1 mouse cellular context compared by ENCODE assay signal in the genomic region with DNA sequence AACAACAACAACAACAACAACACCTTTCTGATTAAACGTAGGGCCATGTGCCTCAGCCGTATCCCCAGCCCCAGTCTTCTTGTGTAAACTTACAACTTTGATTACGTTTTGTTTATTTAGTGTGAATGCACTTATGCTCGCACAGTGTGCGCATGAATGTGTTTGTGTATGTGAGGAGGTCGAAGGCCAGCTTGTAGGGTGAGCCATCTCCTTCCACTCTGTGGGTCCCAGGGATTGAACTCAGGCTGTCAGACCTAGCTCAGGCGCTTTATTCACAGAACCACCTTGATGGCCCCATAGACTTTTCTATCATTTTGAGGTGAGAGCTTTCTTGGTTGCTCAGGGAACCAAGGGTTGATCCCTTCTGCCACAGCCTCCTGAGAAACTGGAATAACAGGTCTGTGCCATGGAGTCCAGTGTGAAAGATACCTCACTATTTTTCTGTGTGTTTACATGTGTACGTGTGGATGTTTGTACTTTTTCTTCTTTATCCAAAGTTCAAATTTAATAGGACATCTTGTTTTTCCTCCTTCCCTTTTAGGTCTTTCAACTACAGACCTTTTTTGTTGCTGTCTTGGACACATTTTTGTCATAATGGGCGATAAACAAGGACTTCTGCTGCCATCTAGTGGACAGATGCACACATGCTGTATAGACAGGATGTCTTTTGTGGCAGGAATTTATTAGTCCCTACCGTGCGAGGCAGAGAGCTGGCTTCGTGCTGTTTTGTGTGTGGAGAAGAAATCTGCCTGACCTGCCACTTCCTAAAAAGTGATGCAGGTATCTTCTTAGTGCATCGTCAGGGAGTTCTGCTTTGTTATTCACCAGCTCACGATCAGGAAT.
TF ChIP-seq lines count a peak whose summit lies in the region.

No protein-coding gene starts in this region.

TF ChIP-seq in MEL, 35 proteins besides CTCF, POLR2A, EP300 and RAD21 (continued from another document):
- TF ChIP-seq TCF12 (IDR thresholded peaks at IDR 0.05; ENCODE audit: low read depth, low read length) (no peak), ZMIZ1 (IDR thresholded peaks at IDR 0.05; ENCODE audit: low read depth, low read length) (no peak), USF2 (IDR thresholded peaks at IDR 0.05; ENCODE audit: borderline replicate concordance in 1 of 2, insufficient read depth in 1 of 2, low read depth in 1 of 2, low read length in 2 of 2) (no peak), MAX (IDR thresholded peaks at IDR 0.05; ENCODE audit: low read length) (0 out of 2 replicates have a peak, but pooled peaks have one; percentile 27), POLR2AphosphoS5 (IDR thresholded peaks at IDR 0.05; ENCODE audit: borderline replicate concordance, low read depth, low read length) (no peak), ZKSCAN1 (IDR thresholded peaks at IDR 0.05; ENCODE audit: low read depth, low read length) (no peak), ZNF384 (IDR thresholded peaks at IDR 0.05; ENCODE audit: low read depth, low read length) (no peak), KAT2A (conservative IDR thresholded peaks at IDR 0.05; ENCODE audit: low read depth, low read length) (no peak), SMC3 (IDR thresholded peaks at IDR 0.05; ENCODE audit: low read depth, low read length) (peak; percentile 90), RCOR1 (IDR thresholded peaks at IDR 0.05; ENCODE audit: low read depth, low read length) (no peak), MYB (IDR thresholded peaks at IDR 0.05; ENCODE audit: low read depth, low read length) (no peak), MAZ (IDR thresholded peaks at IDR 0.05; ENCODE audit: low read depth, low read length) (no peak), GATA1 (IDR thresholded peaks at IDR 0.05; ENCODE audit: low read depth, low read length) (no peak), JUND (IDR thresholded peaks at IDR 0.05; ENCODE audit: low read depth, low read length) (no peak; the same call in 1 of the 2 replicates), ELF1 (IDR thresholded peaks at IDR 0.05; ENCODE audit: low read depth, low read length) (no peak), HCFC1 (IDR thresholded peaks at IDR 0.05; ENCODE audit: low read depth, low read length) (peak; percentile 33; the same call in 1 of the 2 replicates), BHLHE40 (IDR thresholded peaks at IDR 0.05; ENCODE audit: borderline replicate concordance, low read depth, low read length) (peak; percentile 30; the same call in 1 of the 2 replicates)
